Mouse (Mus musculus) layer of hippocampus, adult 9-10 months (tissue): ENCODE data around the gene Cpm.
"Not testable (repeated sequence)": the region's sequence is repeated elsewhere in the genome, so short reads cannot be mapped to it uniquely, and the experiment has no call there.

Experiments used
- DNase-seq: peaks from one replicate; pipeline ENCODE4 v3.0.0; 2022; ENCODE audit warnings: low spot score

The Cpm gene

DNA sequence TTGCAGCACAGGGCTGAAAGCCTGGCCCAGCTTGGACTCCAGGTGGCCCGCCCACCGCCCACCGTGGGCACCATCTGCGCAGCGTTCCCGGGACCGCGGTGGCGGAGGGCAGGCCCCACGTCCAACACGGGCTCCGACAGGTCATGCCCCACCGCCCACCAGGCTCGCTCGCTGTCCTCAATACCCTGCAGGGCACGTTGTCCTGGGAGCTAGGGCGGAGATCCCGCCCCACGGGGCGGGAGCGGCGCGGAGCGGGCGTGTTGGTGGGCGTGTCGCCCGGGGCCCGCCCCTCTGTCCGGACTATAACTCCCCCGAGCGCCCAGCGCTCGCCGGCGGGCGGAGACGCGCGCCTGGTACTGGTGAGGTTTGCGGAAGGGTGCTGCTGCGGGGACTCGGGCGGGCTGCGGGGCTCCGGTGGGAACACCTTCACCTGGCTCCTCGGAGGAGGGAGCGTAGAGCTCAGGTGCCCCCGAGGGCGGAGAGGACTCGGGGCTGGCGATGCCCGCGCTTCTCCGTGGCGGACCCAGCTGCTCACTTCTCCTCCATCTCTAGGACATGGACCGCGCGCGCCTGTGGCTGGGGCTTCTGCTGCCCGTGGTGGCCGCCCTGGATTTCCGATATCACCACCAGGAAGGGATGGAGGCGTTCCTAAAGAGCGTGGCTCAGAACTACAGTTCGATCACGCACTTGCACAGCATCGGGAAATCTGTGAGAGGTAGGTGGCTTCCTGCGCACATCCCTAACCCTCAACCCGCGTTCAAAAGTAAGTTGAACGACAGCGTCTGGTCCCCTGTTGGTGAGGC, at the start of gene Cpm:
Gene Cpm (plus strand): TSS at position 332 of the 803 bp plus-strand sequence.
- no peak for DNase-seq

DNA sequence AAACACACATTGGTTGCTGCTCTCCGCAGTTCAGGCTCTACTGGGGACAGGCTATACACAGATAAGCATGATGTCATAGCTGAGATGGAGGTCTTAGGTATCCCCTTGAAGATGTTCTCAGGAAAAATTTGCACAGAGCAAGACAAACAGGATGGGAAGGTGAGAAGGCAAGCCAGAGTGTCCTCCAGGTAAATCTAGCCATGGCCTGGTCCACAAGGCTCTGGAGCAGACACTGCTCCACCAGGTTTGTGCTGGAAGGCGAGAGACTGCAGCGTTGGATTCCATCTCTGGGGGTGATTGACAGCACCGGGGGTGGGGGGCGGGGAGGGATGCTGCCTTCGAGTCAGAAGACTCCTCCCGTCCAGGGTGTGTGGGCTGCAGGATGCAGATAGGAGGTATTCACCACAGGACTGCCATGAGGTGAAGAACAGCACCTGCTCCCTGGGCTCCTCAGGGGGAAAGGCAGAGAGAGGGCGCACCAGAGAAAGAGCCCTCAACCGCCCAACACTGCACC, 49.5 kb upstream of the Cpm start:
- DNase-seq, result no peak

DNA sequence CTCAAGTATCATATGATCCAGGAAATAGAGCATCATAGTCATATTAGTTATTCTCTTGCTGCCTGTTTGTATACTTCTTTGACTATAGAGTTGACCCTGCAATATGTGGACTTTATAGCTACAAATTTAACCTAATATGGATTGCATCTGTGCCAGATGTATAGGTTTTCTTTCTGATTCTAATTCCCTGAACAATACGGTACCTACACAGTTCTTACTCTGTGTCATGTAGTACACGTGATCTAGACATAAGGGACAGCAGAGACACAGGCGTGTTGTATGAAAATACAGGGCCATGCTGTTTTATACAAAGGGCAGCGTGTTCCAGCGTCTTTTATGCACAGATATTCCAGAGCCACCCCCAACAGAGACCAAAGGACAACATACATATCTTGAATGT, 48.9 kb upstream of the Cpm start:
- no peak for DNase-seq

DNA sequence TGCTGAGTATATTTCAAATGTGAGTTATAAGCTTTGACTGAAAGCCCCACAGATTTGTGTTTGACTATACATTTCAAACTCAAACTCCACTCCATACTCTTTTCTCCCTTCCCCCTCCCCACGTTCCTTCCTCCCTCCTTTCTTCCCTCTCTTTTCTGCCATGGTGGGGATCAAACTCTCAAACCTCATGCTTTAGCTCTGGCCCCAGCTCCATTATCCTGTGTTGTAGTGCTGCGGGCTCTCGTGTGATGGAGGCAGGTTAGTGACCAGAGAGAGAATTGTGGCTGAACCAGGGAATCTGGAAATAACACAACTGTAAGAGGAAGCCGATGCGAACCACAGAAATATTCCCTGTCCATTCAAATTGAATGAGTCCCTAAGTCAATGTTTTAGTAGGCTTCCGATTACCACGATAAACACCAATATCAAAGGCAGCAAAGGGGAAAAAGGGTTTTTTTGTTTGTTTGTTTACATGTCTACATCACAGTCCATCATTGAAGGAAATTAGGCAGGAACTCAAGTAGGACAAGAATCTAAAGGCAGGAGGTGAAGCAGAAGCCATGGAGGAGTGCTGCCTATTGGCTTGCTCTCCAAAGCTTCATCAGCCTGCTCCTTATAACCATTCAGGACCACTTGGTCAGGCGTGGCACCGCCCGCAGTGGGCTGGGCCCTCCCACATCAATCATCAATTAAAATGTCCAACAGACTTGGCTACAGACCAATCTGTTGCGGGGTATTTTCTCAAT, 48.1 kb upstream of the Cpm start:
- no peak for DNase-seq

DNA sequence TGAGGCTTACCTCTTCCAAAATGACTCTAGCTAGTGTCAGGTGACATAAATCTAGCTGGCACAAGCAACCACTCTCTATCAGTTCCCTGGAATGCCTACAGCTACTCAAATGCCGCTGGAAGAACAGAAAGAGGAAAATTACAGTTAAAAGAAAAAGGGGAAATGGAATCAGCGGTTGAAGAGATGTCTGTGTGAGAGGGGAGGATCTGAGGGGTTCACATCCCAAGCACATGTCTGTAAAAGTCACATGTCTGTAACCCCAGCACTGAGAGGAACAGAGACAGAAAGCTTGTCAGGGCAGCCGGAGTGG, 47.6 kb upstream of the Cpm start:
- no peak for DNase-seq

DNA sequence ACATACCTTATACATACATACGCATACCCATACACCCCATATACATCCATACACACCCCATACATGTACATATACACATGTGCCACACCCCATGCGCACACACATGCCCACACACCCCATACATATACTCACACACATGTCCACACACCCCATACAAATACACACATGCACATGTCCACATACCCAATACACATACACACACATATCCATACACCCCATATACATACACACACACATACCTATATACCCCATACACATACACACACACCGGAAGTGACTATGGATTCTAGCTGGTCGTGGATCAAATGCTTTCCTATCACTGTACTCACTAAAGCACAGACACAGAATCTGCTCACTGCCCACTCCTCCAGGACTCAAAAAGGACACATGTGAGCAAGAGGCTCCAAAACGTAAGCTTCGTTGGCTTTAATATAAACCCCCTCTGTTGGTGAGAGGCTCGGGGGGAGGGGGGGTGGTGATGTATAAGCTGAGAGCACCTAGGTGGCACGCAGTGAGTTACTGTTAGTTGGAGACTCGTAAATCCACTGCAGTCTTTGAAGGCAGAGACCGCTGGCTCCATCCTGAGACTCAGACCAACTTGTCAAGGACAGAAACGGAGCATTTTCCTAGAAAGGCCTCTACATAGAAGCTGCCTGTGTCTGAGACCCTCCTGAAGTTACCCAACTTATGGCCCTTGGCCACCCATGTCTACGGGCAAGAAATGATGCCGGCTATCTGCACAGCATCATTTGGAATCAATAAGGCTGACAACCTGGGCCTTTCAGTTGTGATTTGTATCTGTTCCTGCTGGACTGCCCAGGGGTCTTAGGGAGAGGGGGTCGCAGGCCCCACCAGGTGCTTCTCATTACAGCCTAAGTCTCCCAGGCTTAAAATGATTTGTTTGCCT, 45.9 kb upstream of the Cpm start:
- DNase-seq, result no peak

DNA sequence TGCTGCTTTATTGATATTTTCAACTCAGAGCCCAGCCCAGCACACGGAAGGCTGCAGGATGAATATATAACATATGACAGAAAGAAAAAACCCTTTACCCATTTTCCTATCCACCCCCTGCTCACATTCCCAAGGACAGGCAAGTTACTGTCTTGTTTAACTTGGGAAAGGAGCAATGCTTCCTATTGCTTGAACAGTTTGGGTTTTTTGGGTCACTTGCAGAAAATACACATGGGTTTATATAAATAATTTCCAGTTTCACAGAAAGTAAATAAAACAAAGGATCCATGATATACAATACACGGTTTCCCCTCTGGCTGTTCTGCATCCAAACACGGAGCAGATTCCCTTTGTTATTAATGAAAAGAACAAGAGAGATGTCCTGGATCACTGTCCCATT, 45.2 kb upstream of the Cpm start:
- no peak for DNase-seq

DNA sequence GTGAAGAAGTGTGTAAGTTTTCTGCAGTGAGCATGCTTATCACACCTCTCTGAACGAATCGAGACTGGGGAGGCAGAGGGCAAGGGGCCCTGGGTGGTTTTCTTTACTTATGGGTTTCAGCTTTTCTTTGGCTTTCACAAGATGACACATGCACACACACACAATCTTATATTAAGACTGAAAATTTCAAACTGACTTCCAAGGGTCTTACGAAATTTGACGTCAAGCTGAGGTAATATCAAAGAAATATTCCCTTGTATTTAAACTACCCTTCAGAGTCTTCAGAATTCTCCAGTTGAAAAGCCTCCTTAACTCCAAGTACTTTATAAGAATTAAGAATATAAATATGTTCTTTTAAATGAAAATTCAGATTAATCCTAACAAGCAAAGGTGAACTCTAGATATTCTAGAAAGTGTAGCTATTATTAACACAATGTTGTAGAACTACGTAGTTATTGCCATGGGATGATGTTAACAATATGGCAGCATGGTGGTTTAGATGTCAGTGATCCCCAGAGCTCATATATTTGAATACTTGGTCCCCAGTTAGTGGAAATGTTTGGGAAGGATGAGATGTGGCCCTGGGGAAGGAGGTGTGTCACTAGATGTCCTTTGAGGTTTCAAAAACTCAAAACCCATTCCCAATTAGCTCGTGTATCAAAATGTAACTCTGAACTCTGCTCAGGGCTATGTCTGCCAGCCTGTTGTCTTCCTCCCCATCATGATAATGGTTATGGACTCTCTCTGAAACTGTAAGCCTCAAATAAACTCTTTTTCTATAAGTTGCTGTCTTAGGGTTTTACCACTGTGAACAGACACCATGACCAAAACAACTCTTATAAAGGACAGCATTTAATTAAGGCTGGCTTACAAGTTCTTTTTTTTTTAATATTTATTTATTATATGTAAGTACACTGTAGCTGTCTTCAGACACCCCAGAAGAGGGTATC, 44.5 kb upstream of the Cpm start:
- DNase-seq, result no peak

DNA sequence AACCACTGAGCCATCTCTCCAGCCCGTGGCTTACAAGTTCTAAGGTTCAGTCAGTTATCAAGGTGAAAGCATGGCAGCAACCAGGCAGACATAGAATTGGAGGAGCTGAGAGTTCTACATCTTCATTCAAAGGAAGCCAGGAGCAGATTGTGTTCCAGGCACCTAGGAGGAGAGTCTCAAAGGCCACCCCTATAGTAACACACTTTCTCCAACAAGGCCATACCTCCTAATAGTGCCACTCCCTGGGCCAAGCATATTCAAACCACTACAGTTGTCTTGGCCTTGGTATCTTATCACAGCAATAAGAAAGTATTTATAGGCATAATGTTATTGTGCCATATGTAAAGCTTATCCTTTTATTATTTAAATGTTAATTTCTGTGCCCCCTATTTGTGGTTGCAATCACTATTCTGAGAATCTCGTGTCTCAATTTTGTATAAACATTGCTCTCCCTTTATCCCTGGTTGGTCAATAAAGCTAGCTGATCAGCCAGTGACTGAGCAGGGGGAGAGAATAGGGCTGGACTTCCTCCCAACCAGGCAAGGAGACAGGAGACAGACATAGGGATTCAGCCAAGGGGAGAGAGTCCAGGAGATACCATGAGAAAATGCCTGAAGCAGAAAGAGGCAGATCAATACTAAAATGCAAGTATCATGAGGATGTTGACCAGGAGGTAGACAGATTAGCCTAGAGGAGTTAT, 43.5 kb upstream of the Cpm start:
- no peak for DNase-seq

DNA sequence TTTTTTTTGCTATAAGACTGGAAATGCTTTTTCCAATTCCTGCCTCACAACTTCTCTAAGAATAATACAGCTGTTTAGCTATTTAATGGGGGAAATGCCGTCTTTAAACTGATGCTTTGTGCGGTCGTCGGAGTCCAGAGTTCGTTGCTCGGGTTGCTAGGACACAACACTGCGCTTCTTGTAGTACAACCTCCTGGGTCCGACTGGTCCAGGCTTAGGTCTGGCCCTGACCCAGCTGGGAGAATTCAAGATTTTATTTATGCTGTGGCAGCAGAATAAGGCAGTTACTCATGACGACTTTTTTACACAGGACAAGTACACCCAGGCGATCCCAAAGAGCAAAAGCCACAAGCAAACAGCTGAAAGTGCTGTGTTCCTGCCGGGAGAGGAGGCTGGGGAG, 42.4 kb upstream of the Cpm start:
- no peak for DNase-seq

DNA sequence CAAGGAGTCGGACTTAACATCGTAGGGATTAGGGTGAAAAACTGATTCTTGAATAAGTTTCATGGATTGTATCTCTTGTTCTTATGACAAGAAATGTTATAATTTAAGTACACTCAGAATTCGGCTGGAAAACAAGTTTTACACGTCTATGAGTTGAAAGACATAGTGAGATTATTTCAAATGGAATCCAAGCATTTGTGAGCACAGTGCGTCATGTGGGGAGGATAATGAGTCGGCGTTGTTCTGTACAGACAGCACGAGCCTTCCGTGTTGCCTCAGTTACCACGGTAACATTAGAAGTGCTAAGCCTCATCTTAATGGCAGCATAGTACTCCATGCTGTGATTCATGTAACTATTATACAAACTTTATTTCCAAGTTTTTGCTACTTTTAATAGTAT, 42.0 kb upstream of the Cpm start:
- DNase-seq, result no peak

DNA sequence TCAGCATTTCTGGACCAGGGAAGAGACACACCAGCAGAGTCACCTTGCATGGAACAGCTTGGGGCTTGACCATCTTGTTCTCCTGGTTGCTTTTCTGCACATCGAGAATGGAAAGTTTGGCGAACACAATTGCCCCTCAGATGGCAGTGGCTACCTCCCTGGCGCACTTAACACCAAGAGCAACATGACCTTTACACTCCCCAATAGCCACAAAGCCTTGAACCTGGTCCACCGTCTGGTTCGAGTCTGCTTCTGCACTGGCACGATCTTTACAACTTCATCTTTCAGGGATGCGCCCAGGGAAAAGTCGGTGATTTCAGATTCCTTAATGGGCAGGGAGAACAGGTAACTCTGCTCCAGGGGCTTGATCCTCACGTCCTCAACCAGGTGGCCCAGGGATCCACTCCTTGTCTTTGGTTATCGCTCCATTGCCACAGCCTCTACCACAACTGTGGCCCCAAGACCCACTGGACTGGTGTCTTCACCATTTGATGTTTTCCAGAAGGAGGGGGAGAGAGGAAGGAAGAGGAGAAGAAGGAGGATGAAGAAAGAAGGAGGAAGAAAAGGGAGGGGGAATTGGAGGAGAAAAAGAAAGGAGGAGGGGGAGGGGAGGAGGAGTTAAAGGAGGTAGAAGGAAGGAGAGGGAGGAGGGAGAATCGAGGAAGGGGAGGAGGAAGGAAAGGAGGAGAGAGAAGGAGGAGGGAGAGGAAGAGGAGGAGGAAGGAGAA, 40.7 kb upstream of the Cpm start:
- not testable (repeated sequence) for DNase-seq

DNA sequence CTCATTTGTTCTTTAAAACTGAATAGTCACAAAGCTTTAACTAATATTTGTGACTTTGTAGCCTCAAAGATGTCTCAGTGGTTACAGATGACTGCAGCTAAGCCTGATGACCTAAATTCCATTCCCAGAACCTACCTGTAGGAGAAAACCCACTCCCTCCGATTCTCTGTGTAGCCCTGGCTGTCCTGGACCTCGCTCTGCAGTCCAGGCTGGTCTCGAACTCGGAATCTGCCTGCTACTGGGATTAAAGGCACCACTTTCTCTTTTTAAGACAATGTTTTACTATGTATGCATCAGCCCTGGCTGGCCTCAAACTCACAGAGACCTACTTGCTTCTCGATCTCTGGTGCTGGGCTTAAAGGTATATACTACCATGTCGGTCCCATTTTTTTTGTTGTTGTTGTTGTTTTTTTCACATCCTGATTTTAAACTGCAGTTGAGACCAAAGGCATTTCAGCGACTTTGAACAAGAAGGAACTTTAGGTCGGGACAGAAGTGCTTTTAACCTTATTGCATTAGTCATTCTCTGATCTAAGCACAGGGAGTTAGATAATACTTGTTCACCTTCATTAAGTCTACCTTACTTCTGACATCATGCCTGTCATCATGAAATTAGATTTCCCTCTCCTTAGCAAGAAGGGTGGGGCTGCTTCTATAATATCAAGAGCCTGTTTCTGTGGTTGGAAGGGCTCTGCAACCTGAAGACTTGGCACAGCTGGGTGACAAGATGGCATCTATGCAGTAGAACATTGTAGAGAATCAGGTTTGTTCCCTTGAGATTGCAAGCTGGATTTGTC, 40.0 kb upstream of the Cpm start:
- no peak for DNase-seq

DNA sequence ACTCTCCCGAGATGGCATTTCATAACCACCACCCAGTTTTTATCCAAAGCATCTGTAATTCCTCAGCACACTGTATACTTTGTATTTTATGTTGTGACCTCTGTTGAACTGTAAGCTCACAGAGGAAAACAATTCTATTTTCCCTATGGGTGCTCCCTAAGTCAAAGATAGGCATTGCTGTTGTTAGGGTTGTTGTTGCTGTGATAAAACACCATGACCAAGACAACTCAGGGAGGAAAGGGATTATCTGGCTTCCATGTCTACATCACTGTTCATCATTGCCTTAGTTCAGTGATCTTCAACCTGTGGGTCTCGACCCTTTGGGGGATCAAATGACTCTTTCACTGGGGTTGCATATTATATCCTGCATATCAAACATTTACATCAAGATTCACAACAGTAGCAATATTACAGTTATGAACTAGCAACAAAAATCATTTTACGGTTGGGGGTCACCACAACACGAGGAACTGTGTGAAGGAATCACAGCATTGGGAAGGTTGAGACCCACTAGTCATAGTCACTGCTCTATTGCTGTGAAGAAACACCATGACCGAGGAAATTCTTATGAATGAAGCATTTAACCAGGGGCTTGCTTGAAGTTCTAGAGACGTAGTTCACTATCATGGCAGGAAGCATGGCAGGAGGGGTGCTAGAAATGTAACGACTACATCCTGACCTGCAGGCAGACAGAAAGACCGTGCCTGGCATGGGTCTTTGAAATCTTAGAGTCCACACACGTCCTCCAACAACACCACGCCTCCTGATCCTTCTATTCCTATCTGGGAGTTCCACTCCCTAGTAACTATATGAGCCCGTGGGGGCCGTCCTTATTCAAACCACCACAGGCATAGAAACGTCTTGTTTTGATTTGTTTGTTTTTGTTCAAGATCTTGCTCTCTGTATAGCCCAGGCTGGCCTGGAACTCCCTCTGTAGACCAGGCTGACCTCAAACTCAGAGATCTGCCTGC, 38.7 kb upstream of the Cpm start:
- no peak for DNase-seq

DNA sequence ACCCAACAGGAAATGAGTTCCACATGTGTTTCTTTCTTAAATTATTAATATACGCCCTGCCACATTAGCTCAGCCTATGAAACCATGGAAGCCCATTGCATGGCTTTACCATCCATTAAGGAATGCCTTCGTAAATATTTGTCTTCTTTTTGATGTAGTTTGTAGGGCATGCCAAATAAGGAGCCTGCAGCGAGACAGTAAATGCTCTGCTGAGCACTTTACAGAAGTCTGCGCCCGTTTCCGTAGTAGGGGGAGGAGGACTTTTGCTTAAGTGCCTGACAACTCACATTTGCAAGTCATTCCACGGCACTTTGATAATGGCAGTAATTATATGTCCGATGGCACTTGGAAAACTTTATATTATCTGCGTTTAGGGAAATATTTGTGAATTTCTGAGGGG, 37.5 kb upstream of the Cpm start:
- no peak for DNase-seq

DNA sequence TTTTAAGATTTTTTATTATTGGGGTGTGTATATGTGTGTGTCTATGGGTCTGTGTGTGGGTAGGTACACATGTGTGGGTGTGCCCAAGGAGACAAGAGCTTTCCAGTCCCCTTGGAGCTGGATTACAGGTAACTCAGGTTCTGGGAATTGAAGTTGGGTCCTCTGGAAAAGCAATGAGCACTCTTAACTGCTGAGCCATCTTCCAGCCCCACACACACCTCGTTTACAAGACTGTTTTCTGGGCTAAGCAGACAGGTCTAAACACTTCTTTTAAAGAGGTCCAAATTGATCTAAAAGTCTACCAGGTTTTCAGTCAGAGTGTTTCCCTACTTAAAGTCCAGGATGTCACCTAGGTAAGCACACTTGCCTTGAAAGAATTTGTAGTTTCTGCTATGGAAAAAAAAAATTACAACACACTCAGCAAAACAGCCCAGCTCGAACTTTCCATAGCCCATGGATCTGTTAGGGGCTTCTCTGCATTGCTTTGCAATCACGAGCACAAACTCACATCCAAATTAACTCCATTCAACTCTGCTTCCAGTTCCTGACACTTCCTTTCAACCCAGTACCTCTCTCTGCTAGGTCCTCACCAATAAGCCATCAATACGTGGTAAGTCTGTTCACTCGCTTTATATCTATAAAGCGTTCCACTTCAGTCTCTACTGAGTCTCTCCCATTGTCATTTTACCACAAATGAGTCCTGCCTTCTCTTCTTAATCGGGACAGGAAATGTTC, 36.8 kb upstream of the Cpm start:
- no peak for DNase-seq

DNA sequence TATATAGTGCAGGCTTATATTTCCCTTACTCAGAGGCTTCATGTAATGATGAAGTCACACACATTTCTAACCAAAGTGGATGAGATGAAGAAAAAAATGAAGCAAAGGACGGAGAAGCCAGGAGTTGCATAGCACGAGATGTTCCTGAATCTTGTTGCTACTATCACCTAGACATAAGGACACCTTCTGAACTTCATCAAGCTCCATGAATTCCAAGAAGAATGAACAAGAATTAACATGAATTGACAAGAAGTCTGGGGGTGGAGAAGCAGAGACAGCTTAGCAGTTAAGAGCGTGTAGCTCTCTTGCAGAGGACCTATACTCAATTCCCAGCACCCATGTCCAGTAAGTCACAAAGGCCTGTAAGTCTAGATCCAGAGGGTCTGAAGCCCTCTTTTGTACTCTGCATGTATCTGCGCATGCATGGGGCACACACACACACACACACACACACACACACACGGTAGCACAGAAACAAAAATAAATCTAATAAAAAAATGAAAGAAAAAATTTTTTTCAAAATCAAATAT, 36.2 kb upstream of the Cpm start:
- no peak for DNase-seq
